Mouse (Mus musculus): ENCODE results near the gene Rnase1.

- no peak for TF ChIP-seq CTCF (IDR thresholded peaks at IDR 0.05)
- TF ChIP-seq EP300 (IDR thresholded peaks at IDR 0.05) = no peak
Measured at GRCm38 (mm10) chr14:51128775-51129623, 17.6 kb downstream of the Rnase1 start.

Data from lung, postnatal 0 days (tissue).